8 mouse cellular contexts compared by ENCODE assay signal in the genomic region with DNA sequence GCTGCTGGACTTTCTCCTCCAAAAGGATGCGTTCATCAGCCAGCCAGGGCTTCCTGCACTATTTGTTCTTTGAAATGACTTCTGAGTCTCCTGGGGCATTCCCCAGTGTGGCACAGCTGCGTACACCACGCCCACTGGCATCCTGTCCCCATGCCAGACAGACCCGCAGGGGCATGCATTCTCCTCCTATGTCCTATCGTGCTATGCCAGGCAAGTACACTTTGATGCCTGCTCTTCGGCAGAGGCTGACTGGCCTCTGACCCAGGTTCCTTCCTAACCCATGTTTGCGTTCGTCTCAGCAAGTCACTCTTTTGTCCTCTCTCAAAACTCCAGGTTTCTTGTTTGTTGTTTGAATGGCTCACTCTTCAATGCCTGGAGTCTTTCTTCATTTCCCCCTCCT.
A peak's percentile ranks its signal among the peaks of the same experiment; 100 is the strongest.
DNase-seq lines count a peak whose midpoint lies in the region; ATAC-seq lines count a peak whose summit lies in the region.
"Had no signal": no experiment of that assay in that cellular context is flagged by ENCODE, and none has a peak within 500 bp of the region (broad histone marks: within the 10 kb centered on the region; RNA-seq: fewer than 3 reads in every experiment).

No protein-coding gene starts in this region.

- peaks cover 46% of the 10 kb centered on the region for H3K4me1 ChIP-seq in midbrain, embryonic 11.5 days (ENCODE audit: control insufficient read depth, insufficient read depth, low read length)
- H3K4me1 ChIP-seq in midbrain, embryonic 13.5 days (replicated peaks) = peaks cover 41% of the 10 kb centered on the region
- peaks cover 55% of the 10 kb centered on the region for H3K4me1 ChIP-seq in embryonic facial prominence, embryonic 15.5 days
- H3K4me1 ChIP-seq in hindbrain, embryonic 14.5 days (replicated peaks; ENCODE audit: control insufficient read depth, insufficient read depth, low read length) = peaks cover 32% of the 10 kb centered on the region
- H3K4me1 ChIP-seq in lung, embryonic 15.5 days = peaks cover 70% of the 10 kb centered on the region
- H3K4me1 ChIP-seq in stomach, embryonic 14.5 days (ENCODE audit: control insufficient read depth, insufficient read depth, low read length) = peaks cover 55% of the 10 kb centered on the region

- no peaks in the 10 kb centered on the region for H3K36me3 ChIP-seq in midbrain, embryonic 11.5 days (ENCODE audit: control insufficient read depth, insufficient read depth, low read length)
- H3K36me3 ChIP-seq in midbrain, embryonic 13.5 days = no peaks in the 10 kb centered on the region
- H3K36me3 ChIP-seq in embryonic facial prominence, embryonic 15.5 days = no peaks in the 10 kb centered on the region
- no peaks in the 10 kb centered on the region for H3K36me3 ChIP-seq in hindbrain, embryonic 14.5 days (replicated peaks; ENCODE audit: control insufficient read depth, insufficient read depth)
- no peaks in the 10 kb centered on the region for H3K36me3 ChIP-seq in lung, embryonic 15.5 days
- H3K36me3 ChIP-seq in stomach, embryonic 14.5 days (ENCODE audit: control insufficient read depth, insufficient read depth, low read length) = no peaks in the 10 kb centered on the region

- ATAC-seq in midbrain, embryonic 11.5 days (ENCODE audit: low FRiP score) = no peak
- ATAC-seq in midbrain, embryonic 13.5 days = no peak
- ATAC-seq in embryonic facial prominence, embryonic 15.5 days (ENCODE audit: insufficient number of reproducible peaks, low FRiP score, low TSS enrichment, low read depth) = no peak
- ATAC-seq in hindbrain, embryonic 14.5 days (ENCODE audit: low FRiP score) = 0 out of 2 replicates have a peak, but pooled peaks have one; percentile 21
- ATAC-seq in lung, embryonic 15.5 days (ENCODE audit: borderline replicate concordance, extremely low read depth, low FRiP score, low TSS enrichment) = no peak
- no peak for ATAC-seq in stomach, embryonic 14.5 days (ENCODE audit: insufficient number of reproducible peaks, insufficient read depth, low FRiP score, low read depth)

- H3K27ac ChIP-seq in midbrain, embryonic 11.5 days (ENCODE audit: low read depth, low read length) = peak overlapping the region; percentile 66
- no peak overlapping the region; the same call in 1 of the 2 replicates for H3K27ac ChIP-seq in midbrain, embryonic 13.5 days
- H3K27ac ChIP-seq in embryonic facial prominence, embryonic 15.5 days (replicated peaks) = peak overlapping the region; percentile 69
- H3K27ac ChIP-seq in hindbrain, embryonic 14.5 days = peak overlapping the region; percentile 26
- peak overlapping the region; percentile 72 for H3K27ac ChIP-seq in lung, embryonic 15.5 days
- peak overlapping the region; percentile 79 for H3K27ac ChIP-seq in stomach, embryonic 14.5 days (ENCODE audit: low read length)
- H3K27ac ChIP-seq: liver, embryonic 14.5 days had no signal

- H3K9ac ChIP-seq in midbrain, embryonic 11.5 days (ENCODE audit: low read length) = peak overlapping the region; percentile 44
- no peak overlapping the region for H3K9ac ChIP-seq in midbrain, embryonic 13.5 days (replicated peaks)
- H3K9ac ChIP-seq in embryonic facial prominence, embryonic 15.5 days = no peak overlapping the region
- H3K9ac ChIP-seq in hindbrain, embryonic 14.5 days = 0 out of 2 replicates have a peak overlapping the region, but pooled peaks have one; percentile 5
- no peak overlapping the region for H3K9ac ChIP-seq in lung, embryonic 15.5 days
- no peak overlapping the region for H3K9ac ChIP-seq in stomach, embryonic 14.5 days (replicated peaks; ENCODE audit: low read depth, low read length)
- H3K9ac ChIP-seq: liver, embryonic 14.5 days had no signal

- no peak overlapping the region for H3K4me3 ChIP-seq in midbrain, embryonic 11.5 days (ENCODE audit: low read depth, low read length)
- no peak overlapping the region for H3K4me3 ChIP-seq in midbrain, embryonic 13.5 days (replicated peaks)
- no peak overlapping the region for H3K4me3 ChIP-seq in embryonic facial prominence, embryonic 15.5 days (replicated peaks)
- H3K4me3 ChIP-seq in hindbrain, embryonic 14.5 days (replicated peaks; ENCODE audit: low read length) = no peak overlapping the region
- no peak overlapping the region for H3K4me3 ChIP-seq in lung, embryonic 15.5 days
- no peak overlapping the region for H3K4me3 ChIP-seq in stomach, embryonic 14.5 days (ENCODE audit: low read depth, low read length)

- no peak overlapping the region; the same call in 1 of the 2 replicates for H3K4me2 ChIP-seq in midbrain, embryonic 11.5 days
- H3K4me2 ChIP-seq in midbrain, embryonic 13.5 days (replicated peaks) = no peak overlapping the region
- H3K4me2 ChIP-seq in embryonic facial prominence, embryonic 15.5 days (replicated peaks) = no peak overlapping the region
- H3K4me2 ChIP-seq in hindbrain, embryonic 14.5 days (replicated peaks) = no peak overlapping the region
- no peak overlapping the region for H3K4me2 ChIP-seq in lung, embryonic 15.5 days
- H3K4me2 ChIP-seq in stomach, embryonic 14.5 days (replicated peaks; ENCODE audit: low read depth, low read length) = no peak overlapping the region

- WGBS in midbrain, embryonic 11.5 days = 32% methylated on average over 8 of the region's 8 CpGs
- WGBS in midbrain, embryonic 13.5 days = 16% methylated on average over 8 of the region's 8 CpGs
- WGBS in embryonic facial prominence, embryonic 15.5 days = 30% methylated on average over 8 of the region's 8 CpGs
- WGBS in hindbrain, embryonic 14.5 days = 13% methylated on average over 8 of the region's 8 CpGs
- 35% methylated on average over 8 of the region's 8 CpGs for WGBS in lung, embryonic 15.5 days
- WGBS in stomach, embryonic 14.5 days = 48% methylated on average over 8 of the region's 8 CpGs

- no peaks in the 10 kb centered on the region for H3K9me3 ChIP-seq in midbrain, embryonic 11.5 days (ENCODE audit: control insufficient read depth, low read length)
- H3K9me3 ChIP-seq in midbrain, embryonic 13.5 days = no peaks in the 10 kb centered on the region
- no peaks in the 10 kb centered on the region for H3K9me3 ChIP-seq in embryonic facial prominence, embryonic 15.5 days (replicated peaks)
- no peaks in the 10 kb centered on the region for H3K9me3 ChIP-seq in hindbrain, embryonic 14.5 days (ENCODE audit: control insufficient read depth, low read length)
- no peaks in the 10 kb centered on the region for H3K9me3 ChIP-seq in lung, embryonic 15.5 days
- H3K9me3 ChIP-seq in stomach, embryonic 14.5 days (ENCODE audit: control insufficient read depth, low read depth, low read length) = no peaks in the 10 kb centered on the region

- no peaks in the 10 kb centered on the region for H3K27me3 ChIP-seq in midbrain, embryonic 11.5 days (ENCODE audit: control insufficient read depth, insufficient read depth, low read length)
- no peaks in the 10 kb centered on the region for H3K27me3 ChIP-seq in midbrain, embryonic 13.5 days
- H3K27me3 ChIP-seq in embryonic facial prominence, embryonic 15.5 days = no peaks in the 10 kb centered on the region
- H3K27me3 ChIP-seq in hindbrain, embryonic 14.5 days (ENCODE audit: control insufficient read depth, insufficient read depth, low read length) = no peaks in the 10 kb centered on the region
- no peaks in the 10 kb centered on the region for H3K27me3 ChIP-seq in lung, embryonic 15.5 days
- H3K27me3 ChIP-seq in stomach, embryonic 14.5 days (ENCODE audit: control insufficient read depth, insufficient read depth, low read length) = no peaks in the 10 kb centered on the region

- DNase-seq in midbrain, embryonic 11.5 days (ENCODE audit: low spot score, missing footprints) = no peak
- DNase-seq in hindbrain, embryonic 14.5 days (ENCODE audit: low spot score) = no peak
- DNase-seq in testis, postnatal 14 days (ENCODE audit: low spot score) = no peak

Comparison
In these comparisons a context has a peak if more than half of its experiments do, and no peak if none do; other contexts are left out.
1. H3K9ac ChIP-seq: peak in midbrain, embryonic 11.5 days (single experiment) and hindbrain, embryonic 14.5 days (single experiment); none in midbrain, embryonic 13.5 days (single experiment), embryonic facial prominence, embryonic 15.5 days (single experiment), lung, embryonic 15.5 days (single experiment) and stomach, embryonic 14.5 days (single experiment).